Mouse (Mus musculus) embryonic facial prominence, embryonic 10.5 days (tissue): ENCODE results near the gene Gars. TPM values are rescaled to one million over a fixed set of nuclear protein-coding genes. Genes with fewer than 3 reads are reported as not detected.

Experiments
- DNase-seq: peaks from one replicate; pipeline ENCODE4 v3.0.0-alpha.2; 2017; ENCODE audit warnings: low spot score
- H3K27ac ChIP-seq: fragments of 300-500 bp; sonication (generic); replicated peaks from 2 replicates; pipeline ENCODE4 v1.5.1; 2016; ENCODE audit warnings: mild to moderate bottlenecking
- H3K27me3 ChIP-seq: fragments of 300-500 bp; sonication (generic); replicated peaks from 2 replicates; pipeline ENCODE4 v1.6.1; 2016; ENCODE audit warnings: low read depth, mild to moderate bottlenecking; ENCODE audit not compliant: poor library complexity, severe bottlenecking
- H3K36me3 ChIP-seq: fragments of 300-500 bp; sonication (generic); replicated peaks from 2 replicates; pipeline ENCODE4 v1.6.1; 2016; ENCODE audit warnings: mild to moderate bottlenecking, moderate library complexity
- H3K4me1 ChIP-seq: fragments of 300-500 bp; sonication (generic); 2 replicates; pipeline ENCODE4 v1.6.1; 2016
- H3K4me3 ChIP-seq: fragments of 300-500 bp; sonication (generic); 2 replicates; pipeline ENCODE4 v1.5.1; 2016; ENCODE audit warnings: mild to moderate bottlenecking, moderate library complexity
- H3K9me3 ChIP-seq: fragments of 300-500 bp; sonication (generic); 2 replicates; pipeline ENCODE4 v1.6.1; 2016; ENCODE audit warnings: mild to moderate bottlenecking
- WGBS: fragments of 180-500 bp; shearing (Covaris S2); methylation state at CpG from one replicate; pipeline ENCODE4 v1.1.7; 2016; 5-methylcytosine and 5-hydroxymethylcytosine counted together
- polyA plus RNA-seq: library from polyadenylated mRNA; unstranded; fragments of >200 nt; fragmentation: Nextera tagmentation; extraction: Ambion mirVana; gene quantifications from 2 replicates; pipeline ENCODE4 v1.2.1, GENCODE M21; 2016

Gene Gars
- polyA plus RNA-seq, 1 experiment from 2014 or later = 203 TPM

GRCm38 (mm10) chr6:55040031-55040430 lies 2.2 kb downstream of the Gars start:
- Histone ChIP-seq H3K27me3 (no peaks in the 10 kb centered on the region), H3K36me3 (0 out of 2 replicates have a peak, but pooled peaks cover 3% of the 10 kb centered on the region), H3K4me1 (peaks cover 27% of the 10 kb centered on the region), H3K9me3 (no peaks in the 10 kb centered on the region), H3K4me3 (0 out of 2 replicates have a peak overlapping the region, but pooled peaks have one; percentile 98), H3K27ac (no peak overlapping the region)
- WGBS = 76% methylated on average over 1 of the region's 1 CpGs
- no peak for DNase-seq

GRCm38 (mm10) chr6:55043206-55043605 lies 5.4 kb downstream of the Gars start:
- peaks cover 22% of the 10 kb centered on the region for H3K36me3 ChIP-seq
- no peak overlapping the region for H3K27ac ChIP-seq
- no peak overlapping the region for H3K4me3 ChIP-seq
- 77% methylated on average over 8 of the region's 8 CpGs for WGBS
- no peaks in the 10 kb centered on the region for H3K9me3 ChIP-seq
- H3K4me1 ChIP-seq = peaks cover 23% of the 10 kb centered on the region
- no peaks in the 10 kb centered on the region for H3K27me3 ChIP-seq
- no peak for DNase-seq

- WGBS = 84% methylated on average over 5 of the region's 5 CpGs
- H3K36me3 ChIP-seq = peaks cover 36% of the 10 kb centered on the region
- no peaks in the 10 kb centered on the region for H3K9me3 ChIP-seq
- DNase-seq = no peak
- no peaks in the 10 kb centered on the region for H3K27me3 ChIP-seq
- no peak overlapping the region for H3K4me3 ChIP-seq
- peaks cover 16% of the 10 kb centered on the region for H3K4me1 ChIP-seq
- no peak overlapping the region for H3K27ac ChIP-seq
These were observed 6.7 kb downstream of the Gars start for GRCm38 (mm10) chr6:55044542-55044941.

- Histone ChIP-seq H3K27me3 (no peaks in the 10 kb centered on the region), H3K27ac (no peak overlapping the region), H3K4me1 (0 out of 2 replicates have a peak, but pooled peaks cover 8% of the 10 kb centered on the region), H3K9me3 (no peaks in the 10 kb centered on the region), H3K36me3 (peaks cover 44% of the 10 kb centered on the region), H3K4me3 (no peak overlapping the region)
- DNase-seq = no peak
- 78% methylated on average over 1 of the region's 1 CpGs for WGBS
These were observed 7.5 kb downstream of the Gars start for GRCm38 (mm10) chr6:55045326-55045725.

GRCm38 (mm10) chr6:55049186-55049585 lies 11.4 kb downstream of the Gars start:
- no peak overlapping the region for H3K4me3 ChIP-seq
- no peaks in the 10 kb centered on the region for H3K9me3 ChIP-seq
- DNase-seq = no peak
- H3K36me3 ChIP-seq = peaks cover 77% of the 10 kb centered on the region
- 0 out of 2 replicates have a peak, but pooled peaks cover 4% of the 10 kb centered on the region for H3K4me1 ChIP-seq
- H3K27me3 ChIP-seq = no peaks in the 10 kb centered on the region
- no peak overlapping the region for H3K27ac ChIP-seq
- 96% methylated on average over 10 of the region's 10 CpGs for WGBS

GRCm38 (mm10) chr6:55054491-55054890 lies 16.7 kb downstream of the Gars start:
- no peaks in the 10 kb centered on the region for H3K4me1 ChIP-seq
- no peak overlapping the region for H3K4me3 ChIP-seq

GRCm38 (mm10) chr6:55057427-55057826 lies 19.6 kb downstream of the Gars start:
- DNase-seq = no peak
- no peaks in the 10 kb centered on the region for H3K4me1 ChIP-seq
- H3K27ac ChIP-seq = no peak overlapping the region
- no peaks in the 10 kb centered on the region for H3K9me3 ChIP-seq
- no peaks in the 10 kb centered on the region for H3K27me3 ChIP-seq
- H3K36me3 ChIP-seq = peaks cover 93% of the 10 kb centered on the region
- 86% methylated on average over 3 of the region's 3 CpGs for WGBS
- no peak overlapping the region for H3K4me3 ChIP-seq

More at GRCm38 (mm10) chr6:55054491-55054890, 16.7 kb downstream of the Gars start:
- Histone ChIP-seq H3K27ac (no peak overlapping the region), H3K36me3 (peaks cover 93% of the 10 kb centered on the region), H3K9me3 (no peaks in the 10 kb centered on the region), H3K27me3 (no peaks in the 10 kb centered on the region)
- 96% methylated on average over 4 of the region's 4 CpGs for WGBS
- no peak for DNase-seq

- Histone ChIP-seq H3K4me1 (no peaks in the 10 kb centered on the region), H3K36me3 (peaks cover 94% of the 10 kb centered on the region)
- 92% methylated on average over 7 of the region's 7 CpGs for WGBS
These were observed 22.5 kb downstream of the Gars start for GRCm38 (mm10) chr6:55060241-55060825.

GRCm38 (mm10) chr6:55061328-55061727 lies 23.5 kb downstream of the Gars start:
- DNase-seq = no peak
- no peaks in the 10 kb centered on the region for H3K4me1 ChIP-seq
- no peak overlapping the region for H3K4me3 ChIP-seq
- no peaks in the 10 kb centered on the region for H3K27me3 ChIP-seq
- H3K9me3 ChIP-seq = no peaks in the 10 kb centered on the region
- H3K36me3 ChIP-seq = peaks cover 94% of the 10 kb centered on the region
- no peak overlapping the region for H3K27ac ChIP-seq
- 92% methylated on average over 11 of the region's 11 CpGs for WGBS

More at GRCm38 (mm10) chr6:55060241-55060825, 22.5 kb downstream of the Gars start:
- Histone ChIP-seq H3K27me3 (no peaks in the 10 kb centered on the region), H3K4me3 (no peak overlapping the region), H3K9me3 (no peaks in the 10 kb centered on the region), H3K27ac (no peak overlapping the region)
- no peak for DNase-seq

- Histone ChIP-seq H3K4me3 (no peak overlapping the region), H3K27me3 (no peaks in the 10 kb centered on the region), H3K27ac (no peak overlapping the region), H3K36me3 (peaks cover 95% of the 10 kb centered on the region), H3K4me1 (no peaks in the 10 kb centered on the region), H3K9me3 (no peaks in the 10 kb centered on the region)
- 90% methylated on average over 5 of the region's 5 CpGs for WGBS
- DNase-seq = no peak
These were observed 24.4 kb downstream of the Gars start for GRCm38 (mm10) chr6:55062200-55062599.

- Histone ChIP-seq H3K4me1 (no peaks in the 10 kb centered on the region), H3K27ac (no peak overlapping the region), H3K4me3 (no peak overlapping the region), H3K9me3 (no peaks in the 10 kb centered on the region), H3K27me3 (no peaks in the 10 kb centered on the region), H3K36me3 (peaks cover 99% of the 10 kb centered on the region)
- WGBS = 92% methylated on average over 9 of the region's 9 CpGs
- no peak for DNase-seq
These were observed 26.1 kb downstream of the Gars start for GRCm38 (mm10) chr6:55063793-55064476.

- 94% methylated on average over 7 of the region's 7 CpGs for WGBS
- no peaks in the 10 kb centered on the region for H3K27me3 ChIP-seq
- DNase-seq = no peak
- H3K4me1 ChIP-seq = no peaks in the 10 kb centered on the region
- H3K36me3 ChIP-seq = peaks cover 99% of the 10 kb centered on the region
- no peaks in the 10 kb centered on the region for H3K9me3 ChIP-seq
- no peak overlapping the region for H3K27ac ChIP-seq
- H3K4me3 ChIP-seq = no peak overlapping the region
These were observed 26.6 kb downstream of the Gars start for GRCm38 (mm10) chr6:55064477-55064827.

GRCm38 (mm10) chr6:55065903-55066302 lies 28.1 kb downstream of the Gars start:
- Histone ChIP-seq H3K9me3 (no peaks in the 10 kb centered on the region), H3K27me3 (no peaks in the 10 kb centered on the region), H3K4me1 (no peaks in the 10 kb centered on the region), H3K36me3 (peaks cover 95% of the 10 kb centered on the region), H3K4me3 (no peak overlapping the region), H3K27ac (no peak overlapping the region)
- DNase-seq = no peak
- 84% methylated on average over 2 of the region's 2 CpGs for WGBS
